Mouse (Mus musculus): Measurements from ENCODE around the gene Rab1a.

Gene Rab1a

GRCm38 (mm10) chr11:20247146-20247855 lies 46.1 kb downstream of the Rab1a start:
- DNase-seq (ENCODE audit: low read depth) = no peak

- no peak for DNase-seq (ENCODE audit: low read depth)
Measured at GRCm38 (mm10) chr11:20248277-20248676, 47.0 kb downstream of the Rab1a start.

GRCm38 (mm10) chr11:20248840-20249239 lies 47.6 kb downstream of the Rab1a start:
- DNase-seq (ENCODE audit: low read depth) = no peak

- DNase-seq (ENCODE audit: low read depth) = peak; percentile 88
Measured at GRCm38 (mm10) chr11:20249296-20250110, 48.3 kb downstream of the Rab1a start, which contains the start of gene Cep68. Gene Cep68 (minus strand): TSS chr11:20249429.

- no peak for DNase-seq (ENCODE audit: low read depth)
Measured at GRCm38 (mm10) chr11:20250476-20251178, 49.4 kb downstream of the Rab1a start.

DNA sequence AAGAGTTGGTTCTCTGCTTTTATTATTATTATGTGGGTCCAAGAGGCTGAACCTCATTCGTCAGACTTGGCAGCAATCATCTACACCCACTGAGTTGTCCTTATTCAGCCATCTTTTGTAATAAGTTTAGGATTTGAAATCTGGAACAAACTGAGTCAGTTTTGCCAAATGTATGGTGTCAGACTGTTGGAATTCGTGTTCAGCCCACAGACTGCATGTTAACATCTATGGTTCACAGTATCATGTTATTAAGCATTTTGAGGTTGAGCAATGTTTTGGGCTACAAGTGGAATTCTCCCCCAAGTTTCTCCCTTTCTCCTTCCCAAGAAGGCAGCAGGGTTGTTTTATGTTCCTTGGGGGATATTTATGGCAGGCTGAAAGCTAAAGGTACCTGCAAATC lies 51.9 kb downstream of the Rab1a start:
- no peak for DNase-seq (ENCODE audit: low read depth)

GRCm38 (mm10) chr11:20254791-20255190 lies 53.6 kb downstream of the Rab1a start:
- no peak for DNase-seq (ENCODE audit: low read depth)

GRCm38 (mm10) chr11:20262628-20263380 lies 61.6 kb downstream of the Rab1a start:
- peak; percentile 33 for DNase-seq (ENCODE audit: low read depth)

GRCm38 (mm10) chr11:20269885-20270284 lies 68.7 kb downstream of the Rab1a start:
- no peak for DNase-seq (ENCODE audit: low read depth)

DNA sequence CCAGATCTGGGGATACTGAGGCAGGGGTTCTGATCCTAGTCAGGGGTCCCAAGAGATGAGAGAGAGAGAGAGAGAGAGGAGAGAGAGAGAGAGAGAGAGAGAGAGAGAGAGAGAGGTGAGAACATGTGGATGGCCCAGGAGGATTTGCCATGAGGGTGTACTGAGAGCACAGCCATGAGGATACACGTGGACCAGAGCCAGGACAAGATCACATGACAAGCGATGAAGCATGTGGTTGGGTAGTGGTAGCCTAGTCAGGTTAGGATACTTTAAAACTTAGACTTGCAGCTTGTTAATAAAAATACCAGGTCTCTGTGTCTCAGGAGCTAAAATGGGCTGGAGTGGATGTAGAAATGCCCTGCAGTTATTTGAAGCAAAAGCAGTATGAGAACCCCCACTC lies 74.7 kb downstream of the Rab1a start:
- DNase-seq (ENCODE audit: low read depth) = no peak

Measured in c-Kit-positive CD71-positive TER-119-negative erythroid progenitor cells, embryonic 14.5 days (primary cell).